Mouse (Mus musculus): ENCODE results near the gene Akr1b3. TPM values are rescaled to one million over a fixed set of nuclear protein-coding genes. Genes with fewer than 3 reads are reported as not detected.
"Not testable (repeated sequence)": the region's sequence is repeated elsewhere in the genome, so short reads cannot be mapped to it uniquely, and the experiment has no call there.

The Akr1b3 gene
- polyA plus RNA-seq, 1 experiment from 2014 or later = 438 TPM

DNA sequence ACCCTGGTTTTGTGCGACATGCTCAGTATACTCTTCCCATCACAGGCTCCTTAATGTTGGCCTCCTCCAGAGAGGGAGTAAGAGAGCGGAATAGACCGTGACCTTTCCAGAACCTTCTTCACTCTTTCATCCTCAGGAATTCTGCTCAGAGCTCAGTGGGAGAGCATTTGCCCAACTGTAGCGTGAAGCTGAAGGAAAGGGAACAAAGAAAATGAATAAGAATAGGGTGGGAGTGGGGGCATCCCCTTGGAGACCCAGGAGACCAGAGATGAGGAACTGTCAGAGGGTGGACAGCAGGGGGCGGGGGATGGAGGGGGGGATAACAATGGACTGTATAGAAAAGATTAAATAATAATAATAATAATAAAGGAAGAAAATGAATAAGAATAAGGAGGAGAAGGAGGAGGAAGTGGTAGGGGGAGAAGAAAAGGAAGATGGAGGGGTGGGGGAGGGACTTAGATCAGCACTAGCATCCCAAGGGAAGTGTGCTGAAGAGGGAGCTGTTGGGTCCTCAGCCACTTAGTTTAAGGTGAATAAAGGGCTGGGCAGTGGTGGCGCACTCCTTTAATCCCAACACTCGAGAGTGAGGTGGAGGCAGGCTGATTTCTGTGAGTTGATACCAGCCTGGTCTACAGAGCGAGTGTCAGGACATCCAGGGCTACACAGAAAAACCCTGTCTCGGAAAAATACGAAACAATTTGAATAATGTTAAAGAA, 27.0 kb upstream of the Akr1b3 start:
- no peaks in the 10 kb centered on the region for H3K9me3 ChIP-seq (replicated peaks; ENCODE audit: low read length)
- ATAC-seq (replicated peaks; ENCODE audit: low FRiP score, low read depth) (no peak), DNase-seq (ENCODE audit: low spot score) (no peak)
- H3K27me3 ChIP-seq (ENCODE audit: insufficient read depth, low read length) = no peaks in the 10 kb centered on the region
- H3K9ac ChIP-seq (ENCODE audit: low read depth, low read length) = no peak overlapping the region
- no peak for TF ChIP-seq CTCF (IDR thresholded peaks at IDR 0.05; ENCODE audit: low read depth)
- 68% methylated on average over 10 of the region's 10 CpGs for WGBS
- no peaks in the 10 kb centered on the region for H3K36me3 ChIP-seq (ENCODE audit: insufficient read depth, low read length)
- no peak overlapping the region for H3K4me2 ChIP-seq (ENCODE audit: low read length)
- no peak overlapping the region for H3K4me3 ChIP-seq (replicated peaks; ENCODE audit: low read depth, low read length)
- H3K27ac ChIP-seq = no peak overlapping the region
- H3K4me1 ChIP-seq (replicated peaks; ENCODE audit: insufficient read depth, low read length) = no peaks in the 10 kb centered on the region

DNA sequence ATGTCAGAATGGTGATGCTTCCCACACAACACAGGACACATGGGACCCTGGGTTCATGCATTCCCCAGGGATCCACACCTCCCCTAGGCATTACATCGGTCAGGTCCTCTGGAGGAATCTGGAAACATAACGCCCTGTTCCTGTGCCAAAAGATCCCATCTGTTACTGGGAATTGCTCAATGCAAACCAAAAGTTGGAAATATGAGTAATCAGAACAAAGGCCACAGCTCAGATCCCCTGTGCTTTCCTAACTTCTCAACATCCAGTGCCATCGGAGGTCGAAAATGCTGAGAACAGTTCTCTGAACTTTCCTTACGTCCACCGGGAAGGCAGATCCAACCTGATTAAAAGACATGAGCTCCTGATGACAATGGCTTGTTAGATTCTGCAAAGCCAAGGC, 26.1 kb upstream of the Akr1b3 start:
- H3K4me3 ChIP-seq (replicated peaks; ENCODE audit: low read depth, low read length) = no peak overlapping the region
- no peak overlapping the region for H3K27ac ChIP-seq
- H3K4me2 ChIP-seq (ENCODE audit: low read length) = no peak overlapping the region
- H3K9ac ChIP-seq (ENCODE audit: low read depth, low read length) = no peak overlapping the region
- no peak for TF ChIP-seq CTCF (IDR thresholded peaks at IDR 0.05; ENCODE audit: low read depth)
- no peaks in the 10 kb centered on the region for H3K27me3 ChIP-seq (ENCODE audit: insufficient read depth, low read length)
- no peaks in the 10 kb centered on the region for H3K9me3 ChIP-seq (replicated peaks; ENCODE audit: low read length)
- ATAC-seq (replicated peaks; ENCODE audit: low FRiP score, low read depth) (no peak), DNase-seq (ENCODE audit: low spot score) (no peak)
- no peaks in the 10 kb centered on the region for H3K4me1 ChIP-seq (replicated peaks; ENCODE audit: insufficient read depth, low read length)
- 85% methylated on average over 6 of the region's 6 CpGs for WGBS
- H3K36me3 ChIP-seq (ENCODE audit: insufficient read depth, low read length) = no peaks in the 10 kb centered on the region

DNA sequence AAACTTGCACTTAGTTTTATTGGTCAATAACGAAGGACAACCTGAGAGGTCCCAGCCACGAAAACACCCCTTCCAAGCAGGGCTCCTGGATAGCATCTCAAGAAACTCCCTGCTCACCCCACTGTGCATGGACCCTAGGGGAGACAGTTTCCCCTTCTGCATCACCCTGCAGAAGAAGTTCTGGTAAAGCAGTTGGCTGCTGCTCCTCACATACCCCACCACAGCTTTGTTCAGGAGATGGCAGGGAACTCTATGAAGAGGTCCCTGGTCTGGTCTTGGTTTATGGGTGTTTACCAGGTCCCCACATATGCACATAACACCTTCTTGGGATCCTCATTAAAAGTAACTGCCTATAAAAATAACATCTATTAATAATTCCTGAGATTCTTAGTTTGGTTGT, 25.2 kb upstream of the Akr1b3 start:
- no peaks in the 10 kb centered on the region for H3K27me3 ChIP-seq (ENCODE audit: insufficient read depth, low read length)
- no peak for TF ChIP-seq CTCF (IDR thresholded peaks at IDR 0.05; ENCODE audit: low read depth)

DNA sequence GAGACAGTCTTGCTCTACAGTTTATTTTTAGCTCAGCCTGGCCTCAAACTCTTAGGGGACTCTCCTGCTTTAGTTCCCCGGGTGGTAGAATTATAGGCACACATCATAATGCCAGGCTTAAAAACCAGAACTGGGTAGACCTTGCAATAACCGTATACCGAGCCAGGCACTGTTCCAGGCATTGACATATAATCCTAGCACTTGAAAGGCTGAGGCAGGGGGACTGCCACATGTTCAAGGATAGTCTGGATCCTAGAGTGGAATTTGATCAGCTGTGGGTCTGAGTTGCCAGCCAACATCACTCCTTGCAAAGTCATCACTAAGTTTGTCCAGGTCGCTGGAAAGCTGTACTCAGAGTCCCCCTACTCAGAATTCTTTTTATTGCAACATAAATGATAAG, 24.7 kb upstream of the Akr1b3 start:
- Histone ChIP-seq H3K27me3 (ENCODE audit: insufficient read depth, low read length) (no peaks in the 10 kb centered on the region), H3K4me2 (ENCODE audit: low read length) (no peak overlapping the region), H3K36me3 (ENCODE audit: insufficient read depth, low read length) (no peaks in the 10 kb centered on the region), H3K9me3 (replicated peaks; ENCODE audit: low read length) (no peaks in the 10 kb centered on the region), H3K9ac (ENCODE audit: low read depth, low read length) (no peak overlapping the region), H3K4me3 (replicated peaks; ENCODE audit: low read depth, low read length) (no peak overlapping the region), H3K27ac (no peak overlapping the region), H3K4me1 (replicated peaks; ENCODE audit: insufficient read depth, low read length) (no peaks in the 10 kb centered on the region)
- WGBS = 86% methylated on average over 4 of the region's 4 CpGs
- DNase-seq (ENCODE audit: low spot score) = no peak
- TF ChIP-seq CTCF (IDR thresholded peaks at IDR 0.05; ENCODE audit: low read depth) = no peak
- no peak for ATAC-seq (replicated peaks; ENCODE audit: low FRiP score, low read depth)

More for the DNA sequence above, 25.2 kb upstream of the Akr1b3 start:
- H3K27ac ChIP-seq = no peak overlapping the region
- H3K4me2 ChIP-seq (ENCODE audit: low read length) = no peak overlapping the region
- 80% methylated on average over 2 of the region's 2 CpGs for WGBS
- H3K4me1 ChIP-seq (replicated peaks; ENCODE audit: insufficient read depth, low read length) = no peaks in the 10 kb centered on the region
- H3K4me3 ChIP-seq (replicated peaks; ENCODE audit: low read depth, low read length) = no peak overlapping the region
- H3K9ac ChIP-seq (ENCODE audit: low read depth, low read length) = no peak overlapping the region
- no peak for DNase-seq (ENCODE audit: low spot score)
- H3K36me3 ChIP-seq (ENCODE audit: insufficient read depth, low read length) = no peaks in the 10 kb centered on the region
- no peak for ATAC-seq (replicated peaks; ENCODE audit: low FRiP score, low read depth)
- H3K9me3 ChIP-seq (replicated peaks; ENCODE audit: low read length) = no peaks in the 10 kb centered on the region

DNA sequence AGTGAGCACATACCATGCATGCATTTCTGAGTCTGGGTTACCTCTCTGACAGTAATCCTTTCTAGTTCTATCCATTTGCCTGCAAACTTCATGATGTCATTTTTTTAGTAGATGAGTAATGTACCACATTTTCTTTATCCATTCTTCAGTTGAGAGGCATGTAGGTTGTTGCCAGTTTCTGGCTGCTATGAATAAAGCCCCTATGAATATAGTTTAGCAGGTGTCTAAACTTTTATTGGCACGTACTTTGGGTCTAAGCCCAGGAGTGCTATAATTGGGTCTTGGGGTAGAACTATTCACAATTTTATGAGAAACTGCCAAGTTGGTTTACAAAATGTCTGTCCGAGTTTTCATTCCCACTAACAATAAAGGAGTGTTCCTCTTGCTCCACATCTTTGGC, 20.5 kb upstream of the Akr1b3 start:
- no peaks in the 10 kb centered on the region for H3K4me1 ChIP-seq (replicated peaks; ENCODE audit: insufficient read depth, low read length)
- no peak overlapping the region for H3K9ac ChIP-seq (ENCODE audit: low read depth, low read length)
- no peak for TF ChIP-seq CTCF (IDR thresholded peaks at IDR 0.05; ENCODE audit: low read depth)
- WGBS = 87% methylated on average over 2 of the region's 2 CpGs
- no peak overlapping the region for H3K27ac ChIP-seq
- no peak for ATAC-seq (replicated peaks; ENCODE audit: low FRiP score, low read depth)
- no peaks in the 10 kb centered on the region for H3K9me3 ChIP-seq (replicated peaks; ENCODE audit: low read length)
- DNase-seq (ENCODE audit: low spot score) = no peak
- H3K4me3 ChIP-seq (replicated peaks; ENCODE audit: low read depth, low read length) = no peak overlapping the region
- no peaks in the 10 kb centered on the region for H3K27me3 ChIP-seq (ENCODE audit: insufficient read depth, low read length)
- no peak overlapping the region for H3K4me2 ChIP-seq (ENCODE audit: low read length)
- H3K36me3 ChIP-seq (ENCODE audit: insufficient read depth, low read length) = no peaks in the 10 kb centered on the region

DNA sequence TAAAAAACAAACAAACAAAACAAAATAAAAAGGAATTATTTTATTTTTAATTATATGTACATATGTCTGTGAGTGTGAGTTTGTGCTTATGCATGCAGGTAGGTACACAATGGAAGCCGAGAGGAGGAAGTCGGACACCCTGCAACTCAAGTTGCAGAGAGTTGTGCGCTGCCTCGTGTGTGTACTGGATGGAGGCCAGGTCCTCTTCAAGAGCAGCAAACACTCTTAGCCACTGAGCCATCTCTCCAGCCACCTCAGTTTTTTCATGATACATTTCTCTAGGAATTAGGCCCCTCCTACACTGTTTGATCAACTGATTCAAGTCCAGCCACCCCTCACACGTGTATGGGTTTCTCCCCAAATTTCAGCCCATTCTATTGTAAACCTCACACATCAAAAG, 17.4 kb upstream of the Akr1b3 start:
- TF ChIP-seq CTCF (IDR thresholded peaks at IDR 0.05; ENCODE audit: low read depth) = no peak
- H3K36me3 ChIP-seq (ENCODE audit: insufficient read depth, low read length) = no peaks in the 10 kb centered on the region
- H3K4me2 ChIP-seq (ENCODE audit: low read length) = no peak overlapping the region
- ATAC-seq (replicated peaks; ENCODE audit: low FRiP score, low read depth) (no peak), DNase-seq (ENCODE audit: low spot score) (no peak)
- no peak overlapping the region for H3K9ac ChIP-seq (ENCODE audit: low read depth, low read length)
- no peaks in the 10 kb centered on the region for H3K9me3 ChIP-seq (replicated peaks; ENCODE audit: low read length)
- WGBS = 74% methylated on average over 5 of the region's 5 CpGs
- no peaks in the 10 kb centered on the region for H3K27me3 ChIP-seq (ENCODE audit: insufficient read depth, low read length)
- no peak overlapping the region for H3K4me3 ChIP-seq (replicated peaks; ENCODE audit: low read depth, low read length)
- H3K27ac ChIP-seq = no peak overlapping the region
- no peaks in the 10 kb centered on the region for H3K4me1 ChIP-seq (replicated peaks; ENCODE audit: insufficient read depth, low read length)

DNA sequence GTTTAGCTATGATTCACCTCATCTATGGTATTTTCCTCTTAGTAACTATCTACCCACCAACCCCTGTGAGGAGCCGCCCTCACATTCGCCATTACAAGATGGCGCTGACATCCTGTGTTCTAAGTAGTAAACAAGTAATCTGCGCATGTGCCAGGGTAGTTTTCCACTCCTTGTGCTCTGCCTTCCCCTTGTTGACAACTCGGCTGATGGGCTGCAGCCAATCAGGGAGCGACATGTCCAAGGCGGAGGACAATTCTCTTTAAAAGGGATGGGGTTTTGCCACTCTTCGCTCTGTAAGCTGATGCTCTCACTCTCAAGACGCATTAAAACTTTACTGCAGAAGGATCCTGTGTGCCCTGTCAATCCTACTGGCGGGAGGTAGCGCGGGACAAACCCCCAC, 14.5 kb upstream of the Akr1b3 start:
- H3K27ac ChIP-seq; H3K9ac ChIP-seq (ENCODE audit: low read depth, low read length); H3K4me3 ChIP-seq (replicated peaks; ENCODE audit: low read depth, low read length); DNase-seq (ENCODE audit: low spot score); H3K4me2 ChIP-seq (ENCODE audit: low read length); H3K4me1 ChIP-seq (replicated peaks; ENCODE audit: insufficient read depth, low read length); ATAC-seq (replicated peaks; ENCODE audit: low FRiP score, low read depth); H3K36me3 ChIP-seq (ENCODE audit: insufficient read depth, low read length); H3K27me3 ChIP-seq (ENCODE audit: insufficient read depth, low read length); H3K9me3 ChIP-seq (replicated peaks; ENCODE audit: low read length): not testable (repeated sequence)
- 73% methylated on average over 12 of the region's 12 CpGs for WGBS
